Mouse (Mus musculus) liver, postnatal 0 days (tissue): Measurements from ENCODE around the gene Bhlhe40.

Source experiments
- CTCF ChIP-seq: sonication (generic); IDR thresholded peaks from 2 replicates; pipeline ENCODE4 v1.5.1; 2016; ENCODE audit warnings: antibody characterized with exemption, low read depth
- EP300 ChIP-seq: IDR thresholded peaks from 2 replicates; pipeline ENCODE4 v1.6.1; 2016; ENCODE audit warnings: antibody characterized with exemption, low read depth, mild to moderate bottlenecking

- TF ChIP-seq EP300 = no peak
- peak; percentile 37 for TF ChIP-seq CTCF
Measured at GRCm38 (mm10) chr6:108659221-108659725, 1.2 kb upstream of the Bhlhe40 start.
